Mouse (Mus musculus) T-helper 17 cell (primary cell): ENCODE data around the gene Fabp3.

Source experiments
- in situ Hi-C, 2 experiments: fragments of 300-600 bp; cut with MboI, MseI; formaldehyde crosslinking; loops; 1 replicate in 1 of 2; 2 replicates in 1 of 2; pipeline ENCODE4 v1.15.1; 2025; ENCODE audit warnings: high pct_unique_total_duplicates in 2 of 2

Fabp3 gene

GRCm38 (mm10) chr4:130292271-130292670 lies 16.1 kb upstream of the Fabp3 start:
- in situ Hi-C loops, result loop anchor here in 1 of 2 experiments (10.0 kb wide), 1 partner anchor 243 kb away; no protein-coding TSS in a partner anchor

- in situ Hi-C loops, result loop anchor here in 1 of 2 experiments (10.0 kb wide), 1 partner anchor 240 kb away; no protein-coding TSS in a partner anchor
Measured at GRCm38 (mm10) chr4:130294513-130294912, 13.9 kb upstream of the Fabp3 start.

GRCm38 (mm10) chr4:130295047-130295745 lies 13.2 kb upstream of the Fabp3 start:
- in situ Hi-C loops, result loop anchor here in 1 of 2 experiments (10.0 kb wide), 1 partner anchor 240 kb away; no protein-coding TSS in a partner anchor

- in situ Hi-C loops, result loop anchor here in 1 of 2 experiments (10.0 kb wide), 1 partner anchor 238 kb away; no protein-coding TSS in a partner anchor
Measured at GRCm38 (mm10) chr4:130296243-130296965, 12.0 kb upstream of the Fabp3 start.

GRCm38 (mm10) chr4:130297123-130297529 lies 11.3 kb upstream of the Fabp3 start:
- in situ Hi-C loops, result loop anchor here in 1 of 2 experiments (10.0 kb wide), 1 partner anchor 238 kb away; no protein-coding TSS in a partner anchor

- in situ Hi-C loops, result loop anchor here in 1 of 2 experiments (10.0 kb wide), 1 partner anchor 236 kb away; no protein-coding TSS in a partner anchor
Measured at GRCm38 (mm10) chr4:130298877-130299628, 9.3 kb upstream of the Fabp3 start.

GRCm38 (mm10) chr4:130299629-130300018 lies 8.8 kb upstream of the Fabp3 start:
- in situ Hi-C loops, result loop anchor here (5.0 to 10.0 kb wide), 2 partner anchors 235 to 238 kb away; no protein-coding TSS in a partner anchor

- in situ Hi-C loops, result loop anchor here in 1 of 2 experiments (5.0 kb wide), 1 partner anchor 235 kb away; no protein-coding TSS in a partner anchor
Measured at GRCm38 (mm10) chr4:130302285-130302870, 6.0 kb upstream of the Fabp3 start.

GRCm38 (mm10) chr4:130304746-130305145 lies 3.6 kb upstream of the Fabp3 start:
- in situ Hi-C loops, result loop anchor here in 1 of 2 experiments (5.0 kb wide), 1 partner anchor 233 kb away; no protein-coding TSS in a partner anchor

- in situ Hi-C loops, result no loop called here
Measured at GRCm38 (mm10) chr4:130306796-130307630, 1.4 kb upstream of the Fabp3 start.

- in situ Hi-C loops, result no loop called here
Measured at GRCm38 (mm10) chr4:130307851-130308230, 554 bp upstream of the Fabp3 start.

- in situ Hi-C loops, result no loop called here
Measured at GRCm38 (mm10) chr4:130309254-130309653, 859 bp downstream of the Fabp3 start.

- in situ Hi-C loops, result no loop called here
Measured at GRCm38 (mm10) chr4:130312526-130312925, 4.1 kb downstream of the Fabp3 start.

- in situ Hi-C loops, result no loop called here
Measured at GRCm38 (mm10) chr4:130313552-130313951, 5.2 kb downstream of the Fabp3 start.

GRCm38 (mm10) chr4:130315771-130316527 lies 7.6 kb downstream of the Fabp3 start:
- in situ Hi-C loops, result no loop called here

- in situ Hi-C loops, result no loop called here
Measured at GRCm38 (mm10) chr4:130316691-130317090, 8.3 kb downstream of the Fabp3 start.

- in situ Hi-C loops, result no loop called here
Measured at GRCm38 (mm10) chr4:130318122-130318521, 9.7 kb downstream of the Fabp3 start.

- in situ Hi-C loops, result no loop called here
Measured at GRCm38 (mm10) chr4:130319564-130319963, 11.2 kb downstream of the Fabp3 start.

GRCm38 (mm10) chr4:130321640-130322039 lies 13.2 kb downstream of the Fabp3 start:
- in situ Hi-C loops, result no loop called here
